Mouse (Mus musculus): ENCODE data around the gene Fgf11.

DNA sequence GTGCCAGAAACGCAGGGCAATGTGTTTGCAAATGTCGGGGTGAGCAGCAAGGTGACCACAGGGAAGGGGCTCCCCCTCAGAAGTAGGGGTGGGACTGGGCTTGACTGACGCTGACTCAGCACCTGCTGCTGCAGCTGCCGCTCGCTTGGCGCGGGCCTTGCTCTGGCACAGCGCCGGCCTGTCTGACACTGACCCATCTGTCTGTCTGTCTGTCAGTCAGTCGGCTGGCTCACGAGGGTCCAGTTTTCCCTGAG, 1.6 kb downstream of the Fgf11 start:
- TF ChIP-seq NANOG (IDR thresholded peaks at IDR 0.05; ENCODE audit: borderline replicate concordance, low read length) (no peak), CTCF (conservative IDR thresholded peaks at IDR 0.05; ENCODE audit: low read length) (no peak), POU5F1 (IDR thresholded peaks at IDR 0.05; ENCODE audit: borderline replicate concordance, low read length) (no peak)

Measured in E14TG2a.4 (cell line).